Mouse (Mus musculus) heart, adult 2 months (tissue): ENCODE results near the gene Pfas.

Experiments used
- CTCF ChIP-seq: fragments of 200-600 bp; IDR thresholded peaks from 2 replicates; pipeline ENCODE4 v1.8.1; 2022; ENCODE audit warnings: antibody characterized with exemption, mild to moderate bottlenecking, moderate library complexity
- POLR2A ChIP-seq: fragments of 200-500 bp; IDR thresholded peaks from 2 replicates; pipeline ENCODE4 v1.6.1; 2011; ENCODE audit warnings: mild to moderate bottlenecking, low read depth, low read length, control low read depth; ENCODE audit not compliant: insufficient read depth

DNA sequence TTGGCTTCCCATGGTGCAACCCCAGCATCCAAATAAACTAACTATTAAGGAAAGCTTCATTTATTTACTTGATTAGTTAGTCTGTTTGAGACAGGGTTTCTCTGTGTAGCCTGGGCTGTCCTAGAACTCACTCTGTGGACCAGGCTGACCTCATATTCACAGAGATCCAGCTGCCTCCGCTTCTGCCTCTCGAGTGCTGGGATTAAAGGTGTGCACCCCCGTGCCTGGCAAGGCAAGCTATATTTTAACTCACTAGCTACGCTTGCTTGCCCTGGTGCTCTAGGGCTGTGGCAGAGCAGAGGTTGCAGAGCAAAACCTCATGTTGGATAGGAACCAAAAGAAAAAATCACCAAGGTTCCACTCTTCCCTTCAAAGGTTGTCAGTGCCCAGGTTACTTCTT is 67.7 kb downstream of the Pfas start:
- TF ChIP-seq CTCF (no peak), POLR2A (no peak)
